Mouse (Mus musculus) thymus, postnatal 4 days (tissue): ENCODE results near the gene Prss34.

Source experiments
- DNase-seq: peaks from one replicate; pipeline ENCODE4 v3.0.0; 2021

Prss34 gene

DNA sequence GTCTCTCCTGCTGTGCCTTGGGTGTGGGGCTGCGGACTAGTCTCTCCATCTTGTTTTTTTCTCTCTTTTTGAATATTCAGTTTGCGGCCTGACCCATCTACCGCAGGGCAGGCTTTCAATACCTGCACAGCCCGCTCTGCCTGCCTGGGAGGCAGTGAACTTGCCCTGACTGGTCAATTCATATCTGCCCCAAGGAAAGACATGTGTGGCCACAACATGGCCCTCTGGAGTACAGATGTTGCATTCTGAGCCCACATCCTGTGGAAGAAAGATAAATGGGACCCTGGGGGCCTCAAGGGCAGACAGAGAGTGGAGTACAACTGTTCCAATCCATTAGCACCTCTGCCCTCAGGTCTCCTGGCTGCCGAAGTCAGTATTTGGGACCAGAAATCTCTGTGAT, at the start of gene Prss34:
Gene Prss34 (plus strand): TSS at position 301 of the 400 bp plus-strand sequence.
- no peak for DNase-seq

DNA sequence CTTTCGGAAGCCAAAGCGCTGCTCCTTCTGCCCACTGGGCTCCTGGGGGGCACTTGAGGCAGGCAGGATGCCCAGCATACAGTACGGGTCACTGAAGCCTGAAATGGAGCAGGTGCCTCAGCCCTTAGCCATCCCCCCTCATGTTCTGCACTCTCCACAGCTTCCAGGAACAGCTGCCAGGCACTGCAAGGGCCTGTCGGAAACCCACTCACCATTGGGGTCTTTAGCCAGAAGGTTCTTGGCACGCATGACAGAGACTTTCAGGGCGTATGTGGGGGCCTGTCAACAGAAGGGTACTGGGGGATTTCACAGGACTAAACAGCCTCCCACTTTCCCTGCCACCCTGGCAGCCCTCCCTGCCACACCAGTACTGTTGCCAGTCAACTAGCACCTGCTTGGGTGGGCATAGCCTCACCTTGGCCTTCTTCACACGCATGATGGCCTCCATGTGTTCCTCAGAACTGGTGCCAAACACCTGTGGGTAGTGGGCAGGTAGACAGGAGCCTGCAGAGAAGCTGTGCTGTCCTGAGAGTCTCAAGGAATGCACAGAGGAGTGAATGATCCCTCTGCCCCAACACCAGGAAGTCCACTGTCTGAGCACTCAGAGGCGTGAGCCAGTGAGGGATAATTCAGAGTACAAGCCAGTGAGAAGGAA, 47.9 kb upstream of the Prss34 start:
- no peak for DNase-seq

DNA sequence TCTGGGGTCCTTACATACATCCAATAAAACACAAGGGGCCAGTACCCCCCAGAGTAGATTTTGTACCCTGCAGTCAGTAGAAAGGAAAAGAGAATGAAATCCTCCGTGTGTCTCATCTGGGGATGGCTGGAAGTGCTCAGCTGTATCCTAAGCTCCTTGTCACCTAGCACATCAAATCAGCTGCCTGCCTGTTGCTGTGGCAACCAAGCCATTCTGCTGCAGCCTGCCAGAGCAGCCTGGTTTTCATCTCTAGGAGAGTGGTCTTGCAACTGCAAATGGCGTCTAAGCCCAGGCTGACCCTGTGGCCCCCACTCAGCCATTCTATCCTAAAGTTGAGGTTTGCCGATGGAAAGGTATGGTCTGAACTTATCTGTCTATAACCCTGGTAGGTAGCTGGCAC, 45.6 kb upstream of the Prss34 start:
- DNase-seq = no peak

DNA sequence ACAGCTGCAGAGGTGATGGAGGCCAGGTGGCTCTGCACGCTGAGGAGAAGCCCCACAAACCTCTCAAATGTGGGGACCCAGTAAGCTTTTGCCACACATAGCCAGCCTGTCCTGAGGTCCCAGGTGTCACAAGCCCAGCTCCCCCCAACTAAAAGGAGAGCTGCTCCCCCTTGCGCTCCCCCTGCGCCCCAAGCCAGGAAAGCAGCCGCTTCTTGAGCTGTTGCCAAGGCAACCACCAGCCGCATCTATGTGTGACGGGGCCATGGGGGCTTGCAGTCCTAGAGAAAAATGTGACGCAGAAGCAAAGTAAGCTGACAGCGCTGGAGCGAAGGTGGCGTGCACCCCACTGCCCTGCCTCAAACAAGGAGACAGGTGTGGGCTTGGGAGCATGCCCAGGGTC, 44.4 kb upstream of the Prss34 start:
- peak; percentile 85 for DNase-seq

DNA sequence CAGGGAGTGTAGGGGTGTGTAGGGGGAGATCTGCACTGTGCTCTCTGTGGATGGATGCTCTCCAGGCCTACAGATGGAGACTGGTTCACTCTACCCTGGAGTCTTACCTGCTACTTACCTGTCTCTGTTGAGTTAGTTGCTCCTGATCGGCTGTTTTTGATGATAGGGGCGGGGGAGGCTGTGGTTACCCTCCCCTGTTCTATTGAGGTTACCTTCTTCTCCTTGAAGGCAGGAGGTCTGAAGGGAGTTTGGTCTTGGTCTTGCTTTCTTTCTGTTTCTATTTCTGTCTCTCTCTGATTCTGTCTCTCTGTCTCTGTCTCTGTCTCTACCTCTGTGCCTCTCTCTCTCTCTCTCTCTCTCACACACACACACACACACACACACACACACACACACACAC, 43.1 kb upstream of the Prss34 start:
- no peak for DNase-seq

DNA sequence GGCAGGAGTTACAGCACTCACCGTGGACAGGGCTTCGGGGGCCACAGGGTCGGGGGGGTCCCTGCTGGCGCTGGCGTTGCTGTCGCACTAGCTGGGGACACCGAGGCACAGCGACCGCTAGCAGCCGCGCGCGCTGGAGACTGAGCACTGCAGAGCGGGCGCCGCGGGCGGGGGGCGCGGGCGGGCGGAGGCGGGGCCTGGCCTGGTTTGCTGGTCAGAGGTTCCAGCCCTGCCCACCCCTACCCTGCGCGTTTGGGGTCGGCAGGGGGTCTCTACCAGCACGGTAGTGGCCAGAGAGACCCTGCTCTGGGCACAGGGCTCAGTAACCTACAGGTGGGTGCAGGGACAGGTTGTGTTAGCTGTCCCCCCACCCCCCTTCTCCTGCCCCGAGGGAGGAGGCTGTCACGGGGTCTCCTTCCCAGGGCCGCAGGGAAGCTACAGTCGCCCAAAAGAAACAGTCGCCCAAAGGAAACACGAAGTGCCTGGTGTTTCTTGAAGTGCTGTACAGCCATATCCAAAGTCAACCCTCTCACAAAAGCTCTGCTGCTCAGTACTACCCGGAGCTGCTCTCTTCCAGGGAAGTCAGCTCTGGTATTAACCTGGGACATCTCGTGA, 41.9 kb upstream of the Prss34 start, which contains the start of gene Baiap3:
Gene Baiap3 (minus strand): TSS at position 225 of the 615 bp plus-strand sequence.
- peak; percentile 78 for DNase-seq

DNA sequence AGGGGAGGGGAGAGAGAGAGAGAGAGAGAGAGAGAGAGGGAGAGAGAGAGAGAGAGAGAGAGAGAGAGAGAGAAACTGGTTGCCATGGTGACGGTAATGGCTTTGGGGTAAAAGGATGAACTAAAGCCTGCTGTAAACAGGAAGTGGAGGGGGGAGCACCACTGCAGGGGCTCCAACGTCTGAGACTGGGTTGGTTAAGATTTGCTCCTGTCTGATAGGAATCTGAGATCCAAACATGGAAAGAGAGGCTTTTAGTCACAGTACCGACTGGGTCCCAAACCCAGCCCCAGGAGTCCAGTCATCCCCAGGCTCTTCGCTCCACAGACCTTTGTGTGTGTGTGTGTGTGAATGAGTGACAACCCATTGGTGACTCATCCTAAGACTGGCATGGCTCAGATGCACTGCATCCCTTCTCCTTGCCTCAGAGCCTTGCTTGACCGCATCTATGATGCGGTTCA, 40.4 kb upstream of the Prss34 start:
- peak; percentile 64 for DNase-seq

DNA sequence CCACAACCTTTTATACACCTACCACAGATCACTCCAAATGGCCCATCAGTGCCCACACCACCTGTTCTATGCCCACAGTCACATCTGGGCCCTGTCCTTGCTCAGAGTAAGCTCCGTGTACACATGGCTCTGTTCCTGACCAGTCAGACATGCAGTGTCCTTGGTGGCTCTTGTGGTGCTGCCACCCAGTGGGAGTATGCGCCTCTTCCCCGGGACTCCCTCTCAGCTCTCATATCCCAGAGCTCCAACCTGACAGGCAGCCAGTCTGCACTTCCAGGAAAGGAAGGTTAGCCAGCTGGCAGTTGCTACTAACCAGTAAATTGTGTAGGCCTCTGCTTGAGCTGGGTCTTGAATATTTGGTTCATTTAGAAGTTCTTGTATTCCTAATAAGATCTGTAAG, 33.7 kb upstream of the Prss34 start:
- no peak for DNase-seq

DNA sequence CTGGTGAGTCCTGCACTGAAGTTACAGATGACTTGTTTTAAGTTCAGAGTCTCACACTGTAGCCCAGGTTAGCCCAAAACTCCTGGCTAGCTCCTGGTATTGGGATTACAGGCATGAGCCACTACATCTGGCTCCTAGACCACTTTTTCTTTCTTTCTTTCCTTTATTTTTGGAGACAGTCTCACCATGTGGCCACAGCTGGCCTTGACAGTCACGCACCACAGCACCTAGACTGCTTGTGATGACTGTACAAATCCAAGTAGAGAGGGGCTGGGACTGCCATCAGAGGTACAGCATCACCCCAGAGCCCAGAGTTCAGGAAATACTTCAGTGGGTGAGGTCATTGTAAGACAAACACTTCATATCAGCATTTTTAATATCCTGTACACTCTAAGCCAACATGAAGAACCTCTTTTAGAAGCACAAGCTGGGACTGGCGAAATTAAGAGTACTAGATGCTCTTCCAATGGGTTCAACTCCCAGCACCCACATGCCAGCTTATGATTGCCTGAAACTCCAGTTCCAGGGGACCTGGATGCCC, 27.3 kb upstream of the Prss34 start:
- DNase-seq = no peak

DNA sequence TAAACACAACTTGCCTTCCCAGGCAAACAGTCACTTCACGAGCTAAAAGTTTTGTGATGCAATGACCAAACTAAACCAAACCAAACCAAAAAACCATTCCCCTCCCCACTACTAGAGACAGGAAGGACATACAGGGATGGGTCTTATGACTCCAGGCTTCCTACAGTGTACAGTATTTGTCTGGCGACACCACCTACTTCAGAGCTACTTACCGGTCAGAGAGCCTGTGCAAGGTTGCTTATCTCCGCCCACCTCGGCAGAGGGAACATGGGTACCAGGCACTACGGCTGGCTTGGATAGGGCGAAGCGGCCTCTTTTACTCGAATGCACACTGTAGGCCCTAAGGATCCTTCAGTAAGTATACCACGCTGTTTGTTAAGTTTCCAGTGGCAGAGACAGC, 25.9 kb upstream of the Prss34 start:
- DNase-seq = peak; percentile 47

DNA sequence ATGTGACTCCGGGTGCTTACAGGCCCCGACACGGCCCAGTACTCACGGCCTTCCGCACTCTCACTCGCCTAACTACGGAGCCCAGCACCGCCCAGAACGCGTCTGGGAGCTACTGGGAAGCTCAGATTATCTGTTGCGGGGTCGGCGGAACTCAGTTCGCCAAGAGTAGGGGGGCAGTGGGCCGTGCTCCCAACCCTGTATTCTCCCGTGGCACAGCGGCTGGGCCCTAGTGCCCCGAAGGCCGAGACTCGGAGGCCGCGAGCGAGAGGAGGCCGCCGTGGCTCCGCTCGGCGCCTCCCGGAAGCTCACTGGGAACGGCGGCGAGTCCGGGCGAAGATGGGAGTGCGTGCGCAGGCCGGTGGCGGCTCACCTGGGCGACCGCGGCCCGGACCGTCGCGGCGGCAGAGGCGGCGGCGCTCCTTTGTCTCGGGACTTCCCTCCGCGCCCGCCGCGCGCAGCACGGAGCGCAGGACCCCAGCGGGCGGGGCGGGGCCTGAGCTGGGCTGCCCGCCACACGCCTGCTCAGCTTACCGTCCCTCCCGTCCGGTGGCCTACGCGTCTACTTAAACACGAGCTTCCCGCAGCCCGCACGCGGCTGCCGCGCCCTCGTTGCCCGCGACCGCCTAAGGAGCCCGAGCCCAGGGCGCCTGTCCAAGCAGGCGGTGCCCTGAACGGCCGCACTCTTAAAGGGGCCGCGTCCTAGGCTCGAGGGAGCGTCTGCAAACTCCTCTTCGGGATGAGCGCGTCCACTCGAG, 25.1 kb upstream of the Prss34 start:
- DNase-seq = peak; percentile 89

DNA sequence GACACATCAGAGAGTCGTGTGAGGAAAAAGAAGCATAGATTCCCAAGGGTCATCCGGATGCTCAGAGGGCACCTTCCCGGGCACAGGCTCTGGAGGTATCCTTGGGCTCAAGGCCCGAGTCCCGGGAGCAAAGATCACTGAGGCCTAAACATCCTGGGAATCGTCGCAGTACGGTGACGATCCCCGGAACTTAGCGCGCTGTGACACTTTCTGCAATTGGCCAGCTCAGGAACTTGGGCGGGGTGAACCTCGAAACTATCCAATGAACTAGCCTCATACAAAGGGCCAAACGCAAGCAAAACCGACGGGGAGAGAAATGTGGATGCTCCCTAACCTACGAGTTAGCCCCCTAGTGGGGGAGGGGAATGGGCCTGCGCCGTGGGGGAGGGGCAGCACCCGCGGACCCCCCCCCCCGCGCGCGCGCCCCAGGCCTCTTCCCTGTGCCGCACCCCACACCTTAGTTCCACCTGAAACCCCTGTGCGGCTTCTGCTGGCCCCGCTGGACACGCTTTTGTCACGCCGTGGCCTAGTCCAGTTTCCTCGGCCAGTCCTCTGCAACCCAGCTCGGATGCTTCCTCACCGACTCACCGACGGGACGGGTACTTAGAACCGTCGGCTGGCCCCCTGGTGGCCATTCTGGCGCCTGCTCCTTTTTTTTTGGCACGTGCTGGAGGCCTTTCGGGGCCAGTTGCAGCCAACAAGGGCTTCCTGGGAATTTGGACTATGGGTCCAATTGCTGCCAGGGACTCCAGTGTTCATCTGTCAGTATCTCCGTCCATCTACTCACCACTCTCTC, 24.3 kb upstream of the Prss34 start:
- peak; percentile 94 for DNase-seq

DNA sequence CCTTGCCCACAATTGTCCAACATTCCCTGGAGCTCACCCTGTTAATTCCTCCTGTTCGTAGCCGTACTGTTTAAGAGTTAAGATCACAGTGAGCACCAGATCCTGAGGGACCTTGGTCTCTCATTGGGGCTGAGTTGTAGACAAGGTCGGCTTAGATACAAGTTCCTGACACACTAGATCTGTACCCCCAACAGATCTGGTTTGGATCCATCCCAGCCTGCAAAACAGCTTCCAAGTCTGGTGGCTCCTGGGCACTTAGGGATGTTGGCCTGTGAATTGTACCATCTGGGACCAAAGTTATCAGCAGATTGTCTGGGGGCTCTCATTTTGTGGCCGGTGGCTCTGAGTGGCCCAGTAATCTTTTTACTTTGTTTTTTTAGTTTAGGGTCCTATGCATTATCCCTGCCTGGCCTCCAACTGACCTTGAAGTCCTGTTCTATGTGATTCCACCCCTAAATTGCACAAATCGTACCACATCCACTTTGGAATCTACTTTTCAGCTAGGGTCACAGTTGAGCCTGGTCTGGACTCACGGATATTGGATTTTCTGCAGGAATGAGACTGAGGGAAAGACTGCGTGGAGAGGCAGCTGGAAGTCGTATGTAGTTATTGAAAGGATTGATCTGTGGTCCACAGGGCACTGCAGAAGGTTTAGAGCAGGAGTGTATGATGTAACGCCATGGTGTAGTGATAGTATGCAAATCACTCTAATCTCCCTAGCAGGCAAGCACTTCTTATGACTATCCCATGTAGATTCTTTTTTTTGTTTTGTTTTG, 23.4 kb upstream of the Prss34 start, which contains the start of gene Ube2i:
Gene Ube2i (minus strand): TSS at position 52 of the 776 bp plus-strand sequence.
- DNase-seq = no peak

DNA sequence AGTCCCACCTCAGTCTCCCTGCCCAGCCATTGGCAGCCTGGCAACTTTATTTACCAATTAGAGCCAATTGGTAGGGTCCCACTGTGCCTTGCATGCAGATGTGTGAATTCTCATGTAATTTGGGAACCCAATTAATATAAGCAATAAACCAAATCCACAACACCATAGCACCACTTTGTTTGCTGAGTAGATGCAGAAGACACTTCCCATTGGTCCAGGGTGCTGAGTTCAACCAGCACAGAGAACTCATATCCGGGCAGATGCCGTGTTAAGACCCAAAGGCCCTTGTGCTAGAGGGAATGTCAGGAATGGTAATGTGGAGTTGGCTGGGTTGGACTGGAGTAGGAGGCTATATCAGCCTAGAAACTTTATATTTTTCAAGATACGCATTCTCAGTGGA, 22.4 kb upstream of the Prss34 start:
- no peak for DNase-seq

DNA sequence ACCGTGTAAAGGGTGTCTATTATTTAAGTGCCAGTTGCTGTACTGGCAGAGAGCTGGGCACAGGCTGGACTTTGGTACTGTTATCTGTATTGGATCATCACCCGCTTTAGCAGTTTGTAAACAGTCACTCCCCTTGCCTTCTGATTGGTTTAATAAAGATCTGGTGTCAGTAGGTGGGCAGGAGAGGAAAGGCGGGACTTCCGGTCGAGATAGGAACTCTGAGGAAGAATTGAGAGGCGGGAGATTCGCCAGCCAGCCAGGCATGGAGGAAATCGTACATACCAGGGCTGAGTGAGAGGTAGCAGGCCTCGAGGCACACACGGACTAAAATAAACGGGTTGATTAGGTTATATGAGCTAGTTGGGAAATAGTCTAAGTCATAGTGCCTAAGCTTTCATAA, 16.1 kb upstream of the Prss34 start:
- DNase-seq = peak; percentile 59

DNA sequence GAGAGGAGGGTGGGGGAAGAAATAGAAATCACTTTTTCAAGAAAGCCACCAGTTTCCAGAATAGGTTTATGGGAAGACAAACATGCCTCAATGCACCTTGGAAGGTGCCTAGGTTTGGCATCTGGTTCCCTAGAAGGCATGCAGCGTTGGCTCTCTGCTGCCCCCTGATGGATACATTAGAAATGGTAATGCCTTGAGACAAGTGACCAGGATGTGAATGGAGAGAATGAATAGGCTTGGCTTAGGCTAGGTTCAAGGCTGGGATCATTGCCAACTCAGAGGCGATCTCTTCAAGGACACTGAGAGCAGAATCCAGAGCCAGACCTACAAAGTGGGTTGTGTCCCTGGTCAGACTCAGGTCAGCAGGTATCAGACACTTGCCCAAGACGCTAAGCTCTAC, 13.2 kb upstream of the Prss34 start:
- DNase-seq = peak; percentile 81

DNA sequence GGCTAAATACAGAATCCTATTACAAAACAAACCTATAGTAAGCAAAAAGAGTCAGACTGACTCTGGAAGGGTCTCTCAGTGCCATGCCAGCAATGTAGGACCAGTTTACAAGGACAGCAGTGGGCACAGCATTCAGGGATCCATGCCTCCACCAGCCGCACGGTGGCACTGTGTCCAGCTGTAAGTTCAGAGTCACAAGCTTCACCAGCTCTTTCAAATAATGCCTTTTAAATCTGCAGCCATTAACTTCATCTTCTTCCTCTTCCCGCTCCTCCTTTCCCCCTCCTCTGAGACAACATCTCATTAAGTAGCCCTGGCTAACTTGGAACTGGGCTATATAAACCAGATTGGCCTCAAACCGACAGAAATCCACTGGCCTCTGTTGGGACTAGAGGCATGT, 9.4 kb upstream of the Prss34 start:
- peak; percentile 74 for DNase-seq

DNA sequence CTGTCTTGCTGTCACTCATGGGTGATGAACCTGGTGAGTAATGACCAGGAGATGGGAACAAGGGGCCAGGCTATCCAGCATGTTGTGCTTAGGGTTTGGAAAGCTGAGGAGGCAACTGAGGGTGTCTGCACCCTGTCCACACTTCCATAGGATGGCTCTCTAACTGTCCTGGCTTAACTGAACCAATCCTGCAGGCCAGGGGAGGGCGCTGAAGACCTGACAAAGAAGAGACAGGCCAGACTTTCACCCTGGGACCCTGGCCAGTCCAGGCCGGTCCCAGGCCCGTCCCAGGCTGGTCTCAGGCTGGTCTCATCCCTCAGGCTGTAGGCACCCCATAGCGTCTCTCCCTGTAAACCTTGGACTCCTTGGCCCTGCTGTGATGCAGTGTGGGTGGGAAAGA, 7.8 kb upstream of the Prss34 start:
- no peak for DNase-seq

DNA sequence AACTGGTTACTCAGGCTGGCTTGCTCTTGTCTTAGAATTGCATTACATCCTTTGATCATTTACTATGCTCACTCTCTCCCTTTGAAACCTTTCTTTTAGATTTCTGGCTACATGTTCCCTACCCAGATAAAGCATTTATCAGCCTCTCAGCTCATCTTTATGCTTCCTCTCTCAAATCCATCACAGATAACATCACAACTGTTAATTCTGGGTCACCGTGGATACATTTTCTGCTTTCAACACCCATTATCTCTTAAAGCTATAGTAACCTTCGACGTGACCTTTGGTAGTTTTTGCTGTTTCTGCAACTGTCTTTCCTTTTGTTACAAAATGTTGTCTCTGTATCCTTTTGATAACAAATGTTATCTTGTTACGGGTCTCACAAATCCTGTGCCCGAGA, 4.7 kb upstream of the Prss34 start:
- DNase-seq = no peak

DNA sequence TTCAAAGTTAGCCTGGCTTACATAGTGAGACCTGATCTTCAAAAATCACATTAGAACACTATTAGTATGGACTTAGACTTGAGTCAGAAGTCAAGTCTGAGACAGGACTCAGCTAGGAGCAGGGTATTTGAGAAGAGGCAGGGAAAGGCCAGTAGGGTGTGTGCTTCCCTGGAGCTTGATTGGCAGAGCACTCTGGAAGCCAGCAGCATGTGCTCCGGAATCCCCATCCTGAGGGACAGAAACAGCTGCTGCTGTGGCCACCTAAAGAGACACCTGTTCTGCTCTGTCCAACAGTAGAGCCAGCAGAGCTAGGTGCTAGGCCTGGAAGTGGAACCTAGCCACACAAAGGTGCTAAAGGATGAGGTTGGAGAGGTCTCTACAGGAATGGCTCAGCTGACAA, 4.1 kb upstream of the Prss34 start:
- DNase-seq = no peak

DNA sequence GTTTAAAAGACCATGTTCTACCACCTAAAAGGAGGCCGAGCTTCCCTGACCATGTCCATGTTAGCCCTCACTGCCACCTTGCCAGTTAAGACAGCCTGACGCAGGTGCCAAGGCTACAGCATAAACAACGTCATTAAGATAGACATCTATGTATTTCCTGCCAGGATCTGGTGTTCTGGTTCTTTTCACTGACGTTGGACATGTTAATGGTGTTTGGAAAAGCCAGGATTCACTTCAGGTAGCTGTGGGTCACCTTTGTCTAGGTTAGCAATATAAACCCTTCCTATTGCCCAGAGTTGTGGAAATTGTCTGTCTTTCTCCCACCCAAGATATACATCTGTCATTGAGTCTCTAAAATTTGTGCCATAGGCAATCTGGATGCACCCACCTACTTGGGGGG, 10.2 kb downstream of the Prss34 start, which contains the start of gene Prss28:
Gene Prss28 (plus strand): TSS at position 301 of the 400 bp plus-strand sequence.
- DNase-seq = no peak

DNA sequence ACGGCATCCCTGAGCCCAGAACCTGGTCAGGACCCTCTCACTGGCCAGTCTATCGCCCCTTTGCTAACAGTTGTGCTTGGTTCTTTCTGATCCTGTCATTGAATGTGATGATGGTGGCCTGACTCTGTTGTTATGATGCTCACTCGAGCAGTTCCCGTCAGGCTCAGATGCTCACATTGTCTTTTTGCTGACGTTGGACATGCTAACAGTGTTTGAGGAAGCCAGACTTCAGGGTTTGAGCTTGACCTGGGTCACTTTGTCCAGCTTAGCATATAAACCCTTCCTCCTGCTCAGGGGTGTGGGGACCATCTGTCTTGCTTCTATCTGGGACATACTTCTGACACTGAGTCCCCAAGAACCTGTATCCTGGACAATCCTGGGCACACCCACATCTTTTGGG, 20.2 kb downstream of the Prss34 start, which contains the start of gene Prss29:
Gene Prss29 (plus strand): TSS at position 301 of the 400 bp plus-strand sequence.
- DNase-seq = no peak
